Mouse (Mus musculus) heart, embryonic 11.5 days (tissue): Measurements from ENCODE around the gene Ccdc191. TPM values are rescaled to one million over a fixed set of nuclear protein-coding genes. Genes with fewer than 3 reads are reported as not detected.

Source experiments
- ATAC-seq: fragments of 200-750 bp; cut with Nextera tagmentation; replicated peaks from 2 replicates; pipeline ENCODE4 v1.8.0; 2017; ENCODE audit warnings: moderate library complexity; ENCODE audit not compliant: insufficient number of reproducible peaks, low FRiP score, low TSS enrichment
- H3K27ac ChIP-seq: fragments of 300-500 bp; sonication (generic); 2 replicates; pipeline ENCODE4 v1.5.1; 2014; ENCODE audit warnings: mild to moderate bottlenecking, low read depth, low read length
- H3K27me3 ChIP-seq: fragments of 300-500 bp; sonication (generic); 2 replicates; pipeline ENCODE4 v1.6.1; 2014; ENCODE audit warnings: mild to moderate bottlenecking, low read length, mixed read lengths; ENCODE audit not compliant: control insufficient read depth, insufficient read depth
- H3K36me3 ChIP-seq: fragments of 300-500 bp; sonication (generic); 2 replicates; pipeline ENCODE4 v1.6.1; 2014; ENCODE audit warnings: mild to moderate bottlenecking, low read length, moderate library complexity, mixed read lengths; ENCODE audit not compliant: control insufficient read depth, insufficient read depth
- H3K4me1 ChIP-seq: fragments of 300-500 bp; sonication (generic); 2 replicates; pipeline ENCODE4 v1.6.1; 2014; ENCODE audit warnings: low read length; ENCODE audit not compliant: control insufficient read depth, insufficient read depth
- H3K4me2 ChIP-seq: fragments of 300-500 bp; sonication (generic); 2 replicates; pipeline ENCODE4 v1.6.1; 2014; ENCODE audit warnings: mild to moderate bottlenecking, moderate library complexity
- H3K4me3 ChIP-seq: fragments of 300-500 bp; sonication (generic); 2 replicates; pipeline ENCODE4 v1.5.1; 2014; ENCODE audit warnings: low read depth, low read length
- H3K9ac ChIP-seq: fragments of 300-500 bp; sonication (generic); 2 replicates; pipeline ENCODE4 v1.6.1; 2014; ENCODE audit warnings: mild to moderate bottlenecking, low read depth, low read length, moderate library complexity
- H3K9me3 ChIP-seq: fragments of 300-500 bp; sonication (generic); replicated peaks from 2 replicates; pipeline ENCODE4 v1.6.1; 2016; ENCODE audit warnings: low read length; ENCODE audit not compliant: control insufficient read depth
- WGBS: fragments of 180-500 bp; shearing (Covaris S2); extraction: QIAGEN DNeasy Blood & Tissue Kit; methylation state at CpG from one replicate; pipeline ENCODE4 v1.1.7; 2014; ENCODE audit not compliant: insufficient replicate concordance; 5-methylcytosine and 5-hydroxymethylcytosine counted together
- polyA plus RNA-seq: library from polyadenylated mRNA; unstranded; fragments of >200 nt; fragmentation: Nextera tagmentation; extraction: Ambion mirVana; gene quantifications from 2 replicates; pipeline ENCODE4 v1.2.1, GENCODE M21; 2014

Ccdc191 gene
- polyA plus RNA-seq, 1 experiment from 2014 or later = 10.2 TPM

DNA sequence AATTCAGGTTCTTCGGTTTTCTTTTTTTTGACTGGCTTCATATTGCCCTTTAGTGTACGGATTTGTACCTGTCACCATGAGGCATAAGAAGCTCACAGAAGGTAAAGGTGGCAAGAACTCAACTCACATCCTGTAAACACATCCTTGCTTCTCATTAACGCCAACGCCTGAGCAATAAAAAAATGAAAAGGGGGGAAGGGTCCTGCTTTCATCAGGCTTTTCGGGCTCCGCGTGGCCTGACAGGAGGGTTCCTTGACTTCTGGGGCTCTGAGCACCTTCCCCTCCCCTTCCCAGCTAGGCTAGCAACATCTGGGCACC lies 89.4 kb downstream of the Ccdc191 start:
- Histone ChIP-seq H3K4me3 (peak overlapping the region; percentile 76), H3K27ac (no peak overlapping the region), H3K27me3 (peaks cover 12% of the 10 kb centered on the region), H3K36me3 (no peaks in the 10 kb centered on the region), H3K9ac (peak overlapping the region; percentile 63; the same call in 1 of the 2 replicates), H3K9me3 (no peaks in the 10 kb centered on the region), H3K4me1 (no peaks in the 10 kb centered on the region), H3K4me2 (peak overlapping the region; percentile 100)
- no peak for ATAC-seq
- 21% methylated on average over 7 of the region's 7 CpGs for WGBS

DNA sequence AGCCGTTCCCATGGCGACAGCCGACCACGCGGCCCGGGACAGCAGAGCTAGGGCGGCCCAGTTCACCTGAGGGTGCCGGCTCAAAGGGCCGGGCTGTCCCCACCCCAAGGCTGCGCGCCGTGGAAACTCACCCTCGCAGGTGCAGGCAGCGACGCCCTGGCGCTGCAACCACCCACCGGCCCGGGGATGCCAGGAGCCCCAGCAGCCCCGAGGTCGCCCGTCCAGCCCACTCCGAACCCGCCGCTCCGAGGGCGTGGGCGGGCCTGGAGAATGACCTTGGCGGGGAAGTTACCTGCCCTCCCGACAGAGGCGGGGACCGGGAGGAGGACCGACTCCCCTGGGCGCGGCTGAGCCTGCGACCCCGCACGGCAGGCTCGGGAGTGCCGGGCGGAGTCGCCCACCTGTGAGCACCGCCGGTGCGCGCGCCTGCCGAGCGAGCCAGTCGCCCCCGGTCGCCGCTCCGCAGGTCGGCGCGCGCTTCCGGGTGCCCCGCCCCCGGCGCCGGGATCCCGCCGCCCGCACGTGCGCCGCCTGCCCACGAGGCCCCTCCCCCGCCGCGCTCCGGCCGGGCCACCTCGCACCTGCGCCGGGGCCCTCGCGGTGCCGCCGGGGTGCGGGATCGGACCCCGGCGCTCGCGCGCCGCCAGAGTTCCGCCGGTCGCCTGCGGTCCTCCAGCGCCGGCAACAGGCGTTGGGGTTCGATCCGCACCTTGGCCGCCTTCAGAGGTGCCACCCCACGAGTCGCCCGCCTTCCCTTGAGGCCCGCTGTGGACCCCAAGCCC lies 89.9 kb downstream of the Ccdc191 start, which contains the start of gene Zdhhc23:
Gene Zdhhc23 (minus strand): TSS at position 464 of the 782 bp plus-strand sequence.
- WGBS = under 1% methylated on average over 100 of the region's 103 CpGs
- no peaks in the 10 kb centered on the region for H3K9me3 ChIP-seq
- peak within 1 kb of the TSS; percentile 63 for H3K9ac ChIP-seq
- H3K36me3 ChIP-seq = no peaks in the 10 kb centered on the region
- H3K4me1 ChIP-seq = no peaks in the 10 kb centered on the region
- no peak within 1 kb of the TSS for H3K27ac ChIP-seq
- H3K4me3 ChIP-seq = peak within 1 kb of the TSS; percentile 76
- peaks cover 12% of the 10 kb centered on the region for H3K27me3 ChIP-seq
- peak within 1 kb of the TSS; percentile 100 for H3K4me2 ChIP-seq
- ATAC-seq = peak; percentile 69

DNA sequence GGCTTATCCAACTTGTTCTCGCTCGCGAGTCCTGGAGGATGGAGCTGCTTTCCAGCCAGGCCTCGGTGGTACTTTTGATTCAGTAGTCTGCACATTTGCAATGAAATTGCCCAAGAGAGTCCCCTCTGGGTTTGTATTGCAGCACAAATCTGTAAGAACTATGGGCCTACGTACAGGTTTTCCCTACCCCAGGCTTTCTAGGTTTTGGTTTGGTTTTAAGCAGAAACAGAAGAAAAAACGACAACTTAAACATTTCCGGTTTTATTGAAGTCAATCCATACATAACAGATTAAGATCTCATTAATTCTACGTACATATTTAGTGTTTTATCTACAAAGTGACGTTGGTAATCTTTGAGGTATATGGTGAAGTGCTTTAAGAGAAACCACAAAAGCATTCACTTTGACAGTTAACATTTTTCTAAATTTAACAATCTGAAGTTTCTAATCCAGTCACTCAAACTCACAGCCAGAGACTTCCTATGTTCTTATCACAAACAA lies 90.6 kb downstream of the Ccdc191 start:
- no peak overlapping the region for H3K27ac ChIP-seq

DNA sequence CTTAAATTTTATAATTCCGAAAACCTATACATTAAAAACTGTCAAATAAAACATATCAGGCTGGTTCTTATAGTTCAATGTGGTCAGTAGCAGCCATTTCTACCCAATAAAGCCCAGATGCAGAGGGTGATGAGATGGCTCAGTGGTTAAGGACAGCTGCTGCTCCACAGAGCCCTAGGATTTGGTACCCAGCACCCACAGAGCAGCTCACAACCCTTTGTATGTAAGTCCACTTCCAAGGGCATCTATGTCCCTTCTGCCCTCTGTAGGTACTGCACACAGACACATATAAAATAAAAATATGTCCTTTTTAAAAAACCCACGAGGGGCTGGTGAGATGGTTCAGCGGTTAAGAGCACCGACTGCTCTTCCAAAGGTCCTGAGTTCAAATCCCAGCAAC lies 96.7 kb downstream of the Ccdc191 start:
- Histone ChIP-seq H3K4me3 (no peak overlapping the region), H3K4me1 (no peaks in the 10 kb centered on the region), H3K27ac (no peak overlapping the region), H3K9me3 (no peaks in the 10 kb centered on the region), H3K27me3 (no peaks in the 10 kb centered on the region), H3K36me3 (no peaks in the 10 kb centered on the region), H3K9ac (no peak overlapping the region), H3K4me2 (no peak overlapping the region)
- 91% methylated on average over 4 of the region's 4 CpGs for whole genome bisulfite sequencing
- ATAC-seq = no peak

More for the DNA sequence above, 90.6 kb downstream of the Ccdc191 start:
- peaks cover 12% of the 10 kb centered on the region for H3K27me3 ChIP-seq
- peak overlapping the region; percentile 76 for H3K4me3 ChIP-seq
- peak overlapping the region; percentile 63 for H3K9ac ChIP-seq
- no peaks in the 10 kb centered on the region for H3K36me3 ChIP-seq
- 24% methylated on average over 9 of the region's 9 CpGs for WGBS
- no peaks in the 10 kb centered on the region for H3K9me3 ChIP-seq
- peak overlapping the region; percentile 100 for H3K4me2 ChIP-seq
- ATAC-seq = no peak
- no peaks in the 10 kb centered on the region for H3K4me1 ChIP-seq

DNA sequence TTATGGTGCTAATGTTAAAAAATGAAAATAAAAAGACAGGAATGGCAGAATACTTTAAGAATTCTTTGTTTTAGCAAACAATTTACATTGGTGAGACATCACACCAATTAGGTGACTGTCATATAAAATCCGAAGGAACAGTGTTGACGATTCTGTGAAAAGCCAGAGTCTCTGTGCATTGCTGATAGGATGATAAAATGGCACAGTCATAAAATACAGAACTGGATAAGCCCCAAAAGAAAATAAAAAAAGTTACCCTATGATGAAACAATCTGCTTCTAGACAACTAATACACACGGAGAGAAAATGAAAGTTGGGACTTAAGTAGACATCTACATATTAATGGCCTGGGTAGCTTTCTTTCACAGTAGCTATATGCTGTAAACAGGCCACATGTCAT lies 105.0 kb downstream of the Ccdc191 start:
- Histone ChIP-seq H3K9ac (no peak overlapping the region), H3K9me3 (no peaks in the 10 kb centered on the region), H3K4me3 (no peak overlapping the region), H3K4me1 (no peaks in the 10 kb centered on the region), H3K27me3 (no peaks in the 10 kb centered on the region), H3K36me3 (no peaks in the 10 kb centered on the region), H3K4me2 (no peak overlapping the region), H3K27ac (no peak overlapping the region)
- ATAC-seq = no peak
- 79% methylated on average over 3 of the region's 3 CpGs for WGBS

DNA sequence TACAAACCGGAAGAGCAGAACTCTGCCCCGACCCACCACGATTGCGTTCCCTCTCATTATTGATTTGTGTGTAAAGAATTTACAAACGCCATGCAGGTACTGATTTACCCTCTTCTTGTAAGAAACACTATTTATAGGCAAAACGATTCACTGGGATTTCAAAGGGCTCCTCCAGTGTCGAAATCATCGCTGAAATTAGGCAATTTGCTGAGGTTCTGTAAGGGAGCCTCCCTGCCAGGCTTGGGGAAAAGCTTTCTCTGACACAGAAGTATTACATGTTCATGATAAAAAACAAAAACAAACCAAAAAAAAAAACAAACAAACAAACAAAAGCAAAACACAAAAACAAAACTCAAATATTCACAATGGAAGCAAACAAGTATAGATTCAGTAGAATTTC lies 109.5 kb downstream of the Ccdc191 start:
- WGBS = 83% methylated on average over 8 of the region's 8 CpGs
- no peaks in the 10 kb centered on the region for H3K4me1 ChIP-seq
- no peaks in the 10 kb centered on the region for H3K36me3 ChIP-seq
- H3K4me2 ChIP-seq = no peak overlapping the region
- no peak overlapping the region for H3K9ac ChIP-seq
- H3K4me3 ChIP-seq = no peak overlapping the region
- no peak for ATAC-seq
- no peak overlapping the region for H3K27ac ChIP-seq
- no peaks in the 10 kb centered on the region for H3K9me3 ChIP-seq
- no peaks in the 10 kb centered on the region for H3K27me3 ChIP-seq

DNA sequence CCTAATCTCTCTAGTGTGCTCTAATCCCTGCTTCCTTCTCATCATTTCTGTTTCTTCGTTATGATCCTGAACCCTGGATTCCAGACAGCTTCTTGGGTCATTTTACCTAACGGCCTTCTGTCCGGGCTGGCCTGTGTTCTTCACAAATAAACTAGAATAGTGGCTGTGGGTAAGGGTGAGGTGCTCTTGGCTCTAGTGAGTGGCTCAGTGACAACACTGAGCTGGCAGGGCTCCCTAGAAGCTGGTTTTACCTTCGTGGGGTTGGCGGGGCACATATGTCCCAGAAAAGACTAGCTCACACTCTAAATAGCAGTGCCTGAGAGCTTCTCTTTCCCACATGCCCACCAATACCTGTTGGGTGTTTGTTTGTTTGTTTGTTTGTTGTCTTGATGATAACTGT lies 109.9 kb downstream of the Ccdc191 start:
- H3K36me3 ChIP-seq = no peaks in the 10 kb centered on the region
- H3K27me3 ChIP-seq = no peaks in the 10 kb centered on the region
- no peak for ATAC-seq
- H3K4me1 ChIP-seq = no peaks in the 10 kb centered on the region
- H3K4me3 ChIP-seq = no peak overlapping the region
- H3K9me3 ChIP-seq = no peaks in the 10 kb centered on the region
- no peak overlapping the region for H3K9ac ChIP-seq
- no peak overlapping the region for H3K4me2 ChIP-seq
- WGBS = 85% methylated on average over 5 of the region's 5 CpGs
- H3K27ac ChIP-seq = no peak overlapping the region

DNA sequence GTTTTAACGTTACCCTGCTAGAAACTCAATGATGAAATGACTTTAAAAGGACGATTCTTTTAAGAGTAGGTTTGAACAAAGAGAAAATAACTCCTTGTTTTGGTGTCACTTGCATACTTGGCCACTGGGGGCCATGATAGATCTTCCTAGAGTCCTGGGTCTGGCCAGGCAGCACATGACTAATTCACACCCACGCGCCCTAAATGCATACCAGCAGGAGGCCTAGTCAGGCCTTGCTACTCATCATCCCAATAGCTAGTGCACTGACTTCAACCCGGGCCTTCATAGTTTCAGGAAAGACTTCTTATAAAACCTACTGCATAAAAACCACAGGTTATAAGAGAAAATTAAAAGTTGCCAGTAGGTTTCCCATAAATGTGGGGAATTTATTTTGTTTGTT lies 112.5 kb downstream of the Ccdc191 start:
- ATAC-seq = no peak
- Histone ChIP-seq H3K9ac (no peak overlapping the region), H3K4me2 (no peak overlapping the region), H3K27me3 (no peaks in the 10 kb centered on the region), H3K9me3 (no peaks in the 10 kb centered on the region), H3K4me1 (no peaks in the 10 kb centered on the region), H3K27ac (no peak overlapping the region), H3K4me3 (no peak overlapping the region), H3K36me3 (no peaks in the 10 kb centered on the region)
- WGBS = 45% methylated on average over 5 of the region's 5 CpGs

DNA sequence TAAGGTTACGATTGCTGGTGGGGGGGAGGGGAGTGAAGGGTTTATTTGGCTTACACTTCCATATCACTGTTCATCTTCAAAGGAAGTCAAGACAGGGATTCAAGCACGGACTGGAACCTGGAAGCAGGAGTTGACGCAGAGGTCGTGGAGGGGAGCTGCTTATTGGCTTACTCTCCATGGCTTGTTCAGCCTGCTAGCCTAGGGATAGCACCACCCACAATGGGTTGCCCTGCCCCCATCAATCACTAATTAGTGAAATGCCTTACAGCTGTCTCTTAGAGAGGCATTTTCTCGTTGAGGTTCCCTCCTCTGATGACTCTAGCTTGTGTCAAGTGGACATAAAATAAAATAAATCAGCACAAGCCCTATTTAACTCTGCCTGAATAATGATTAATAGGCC lies 121.4 kb downstream of the Ccdc191 start:
- WGBS = 61% methylated on average over 5 of the region's 5 CpGs
- Histone ChIP-seq H3K27me3 (no peaks in the 10 kb centered on the region), H3K9me3 (no peaks in the 10 kb centered on the region), H3K27ac (no peak overlapping the region), H3K36me3 (no peaks in the 10 kb centered on the region), H3K4me2 (no peak overlapping the region), H3K9ac (no peak overlapping the region), H3K4me3 (no peak overlapping the region), H3K4me1 (no peaks in the 10 kb centered on the region)
- ATAC-seq = no peak
